8 mouse cellular contexts compared by ENCODE assay signal in genomic region chr6:57581595-57581994, GRCm38 (mm10). TPM values are rescaled to one million over a fixed set of nuclear protein-coding genes. Genes with fewer than 3 reads are reported as not detected.
DNase-seq lines count a peak whose midpoint lies in the region; ATAC-seq and TF ChIP-seq lines count a peak whose summit lies in the region.

No protein-coding gene starts in this region.

- H3K36me3 ChIP-seq in heart, embryonic 15.5 days: no peaks in the 10 kb centered on the region
- H3K36me3 ChIP-seq in hindbrain, embryonic 15.5 days: no peaks in the 10 kb centered on the region
- H3K36me3 ChIP-seq in midbrain, embryonic 11.5 days (ENCODE audit: control insufficient read depth, insufficient read depth, low read length): no peaks in the 10 kb centered on the region

- no peaks in the 10 kb centered on the region for H3K27me3 ChIP-seq in heart, embryonic 15.5 days
- no peaks in the 10 kb centered on the region for H3K27me3 ChIP-seq in hindbrain, embryonic 15.5 days
- no peaks in the 10 kb centered on the region for H3K27me3 ChIP-seq in midbrain, embryonic 11.5 days (ENCODE audit: control insufficient read depth, insufficient read depth, low read length)

- H3K9ac ChIP-seq in heart, embryonic 15.5 days: peak overlapping the region; percentile 79; the same call in 1 of the 2 replicates
- no peak overlapping the region for H3K9ac ChIP-seq in hindbrain, embryonic 15.5 days
- no peak overlapping the region for H3K9ac ChIP-seq in midbrain, embryonic 11.5 days (ENCODE audit: low read length)

- TF ChIP-seq CTCF in bone marrow, adult 2 months (IDR thresholded peaks at IDR 0.05; ENCODE audit: control insufficient read depth, insufficient read depth, low read length): no peak

- WGBS in heart, embryonic 15.5 days: 81% methylated on average over 12 of the region's 12 CpGs
- WGBS in bone marrow, adult 2 months: 55% methylated on average over 12 of the region's 12 CpGs
- WGBS in hindbrain, embryonic 15.5 days: 88% methylated on average over 12 of the region's 12 CpGs
- 89% methylated on average over 12 of the region's 12 CpGs for WGBS in midbrain, embryonic 11.5 days

- intact Hi-C loops in heart, postnatal 36 days (cut with DNase I): loop anchor here (2.0 kb wide), 1 partner anchor 47 kb away; the partner anchor contains the start of gene Ppm1k

- no peak for TF ChIP-seq POLR2A in bone marrow, adult 2 months (IDR thresholded peaks at IDR 0.05; ENCODE audit: borderline replicate concordance, control insufficient read depth, low read depth, low read length)

- peak overlapping the region; percentile 85 for H3K4me3 ChIP-seq in heart, embryonic 15.5 days
- H3K4me3 ChIP-seq in bone marrow, adult 2 months (replicated peaks; ENCODE audit: control insufficient read depth, low read depth, low read length): peak overlapping the region; percentile 84
- H3K4me3 ChIP-seq in hindbrain, embryonic 15.5 days: peak overlapping the region; percentile 40; the same call in 1 of the 2 replicates
- H3K4me3 ChIP-seq in midbrain, embryonic 11.5 days (ENCODE audit: low read depth, low read length): no peak overlapping the region

- H3K4me2 ChIP-seq in heart, embryonic 15.5 days: peak overlapping the region; percentile 88
- peak overlapping the region; percentile 65 for H3K4me2 ChIP-seq in hindbrain, embryonic 15.5 days
- peak overlapping the region; percentile 66; the same call in 1 of the 2 replicates for H3K4me2 ChIP-seq in midbrain, embryonic 11.5 days

- ATAC-seq in heart, embryonic 15.5 days (replicated peaks; ENCODE audit: insufficient number of reproducible peaks, insufficient read depth, low FRiP score, low read depth): no peak
- ATAC-seq in hindbrain, embryonic 15.5 days (ENCODE audit: low FRiP score, low read depth): no peak
- ATAC-seq in midbrain, embryonic 11.5 days (ENCODE audit: low FRiP score): 0 out of 2 replicates have a peak, but pooled peaks have one; percentile 40

- peak overlapping the region; percentile 71; the same call in 1 of the 2 replicates for H3K27ac ChIP-seq in heart, embryonic 15.5 days
- H3K27ac ChIP-seq in bone marrow, adult 2 months (ENCODE audit: control insufficient read depth, insufficient read depth, low read depth, low read length, poor library complexity): no peak overlapping the region
- H3K27ac ChIP-seq in hindbrain, embryonic 15.5 days (replicated peaks): no peak overlapping the region
- H3K27ac ChIP-seq in midbrain, embryonic 11.5 days (ENCODE audit: low read depth, low read length): no peak overlapping the region

- H3K9me3 ChIP-seq in heart, embryonic 15.5 days (replicated peaks): no peaks in the 10 kb centered on the region
- no peaks in the 10 kb centered on the region for H3K9me3 ChIP-seq in hindbrain, embryonic 15.5 days
- no peaks in the 10 kb centered on the region for H3K9me3 ChIP-seq in midbrain, embryonic 11.5 days (ENCODE audit: control insufficient read depth, low read length)

- no peak for DNase-seq in heart, postnatal 36 days
- no peak for DNase-seq in midbrain, embryonic 11.5 days (ENCODE audit: low spot score, missing footprints)
- DNase-seq in natural killer cell, adult 2 months (ENCODE audit: low spot score in 2 of 2): no peak
- no peak for DNase-seq in embryo, embryonic 10.5 days (ENCODE audit: low spot score)
- DNase-seq in embryo, embryonic 11 days: no peak

- H3K4me1 ChIP-seq in heart, embryonic 15.5 days (replicated peaks): peaks cover 2% of the 10 kb centered on the region; the same call in 1 of the 2 replicates
- no peaks in the 10 kb centered on the region for H3K4me1 ChIP-seq in bone marrow, adult 2 months (ENCODE audit: control insufficient read depth, insufficient read depth, low read length)
- H3K4me1 ChIP-seq in hindbrain, embryonic 15.5 days (replicated peaks): peaks cover 7% of the 10 kb centered on the region
- no peaks in the 10 kb centered on the region for H3K4me1 ChIP-seq in midbrain, embryonic 11.5 days (ENCODE audit: control insufficient read depth, insufficient read depth, low read length)

RNA-seq across cellular contexts. Expression of gene Herc6, which starts 0.8 kb away (rescaled TPM):
- polyA plus RNA-seq in heart, embryonic 15.5 days (2015; fragmentation: Nextera tagmentation; extraction: Ambion mirVana): 4.4 and 5.5 TPM in 2 replicates
- 1 to 10 TPM; 2.9 to 4.9 TPM for total RNA-seq in heart, postnatal 36 days (2021)
- 25.0 and 26.4 TPM in 2 replicates for polyA plus RNA-seq in bone marrow, adult 2 months (2011; ENCODE audit: insufficient read depth, insufficient read length, low replicate concordance, missing spikeins)
- polyA plus RNA-seq in hindbrain, embryonic 15.5 days (2015; fragmentation: Nextera tagmentation; extraction: Ambion mirVana): 1.1 and 1.3 TPM in 2 replicates
- polyA plus RNA-seq in midbrain, embryonic 11.5 days (2014; fragmentation: Nextera tagmentation; extraction: Ambion mirVana): 2.3 and 3.2 TPM in 2 replicates

RNA-seq across cellular contexts. Expression of gene Ppm1k, which starts 46.3 kb away (rescaled TPM):
- polyA plus RNA-seq in heart, embryonic 15.5 days (2015; fragmentation: Nextera tagmentation; extraction: Ambion mirVana): 10.7 and 12.9 TPM in 2 replicates
- total RNA-seq in heart, postnatal 36 days (2021): 10 to 100 TPM; 83.9 to 90.1 TPM
- polyA plus RNA-seq in bone marrow, adult 2 months (2011; ENCODE audit: insufficient read depth, insufficient read length, low replicate concordance, missing spikeins): 1.4 and 3.0 TPM in 2 replicates
- 5.3 and 6.0 TPM in 2 replicates for polyA plus RNA-seq in hindbrain, embryonic 15.5 days (2015; fragmentation: Nextera tagmentation; extraction: Ambion mirVana)
- polyA plus RNA-seq in midbrain, embryonic 11.5 days (2014; fragmentation: Nextera tagmentation; extraction: Ambion mirVana): 5.6 and 5.7 TPM in 2 replicates
